Mouse (Mus musculus): ENCODE measurements around the gene Odr4. TPM values are rescaled to one million over a fixed set of nuclear protein-coding genes. Genes with fewer than 3 reads are reported as not detected.

The Odr4 gene
- polyA plus RNA-seq, 1 experiment = 7.1 TPM

Other genes with a start within 250 kb of the Odr4 start
- gene Pdc, start 73.7 kb downstream of the Odr4 start, polyA plus RNA-seq (2012; fragmentation: generic; extraction: Trizol) = not detected
- gene Tpr, start 242 bp downstream of the Odr4 start, polyA plus RNA-seq (2012; fragmentation: generic; extraction: Trizol) = 39.1 TPM
- 0.14 TPM for gene Prg4, start 73.1 kb upstream of the Odr4 start, polyA plus RNA-seq (2012; fragmentation: generic; extraction: Trizol)